Mouse (Mus musculus) embryo, embryonic 10 days (tissue): ENCODE results near the gene Bhlhe23.

ENCODE experiments used
- DNase-seq: peaks from one replicate; pipeline ENCODE4 v3.0.0-alpha.2; 2015; ENCODE audit warnings: low spot score

Gene Bhlhe23

DNA sequence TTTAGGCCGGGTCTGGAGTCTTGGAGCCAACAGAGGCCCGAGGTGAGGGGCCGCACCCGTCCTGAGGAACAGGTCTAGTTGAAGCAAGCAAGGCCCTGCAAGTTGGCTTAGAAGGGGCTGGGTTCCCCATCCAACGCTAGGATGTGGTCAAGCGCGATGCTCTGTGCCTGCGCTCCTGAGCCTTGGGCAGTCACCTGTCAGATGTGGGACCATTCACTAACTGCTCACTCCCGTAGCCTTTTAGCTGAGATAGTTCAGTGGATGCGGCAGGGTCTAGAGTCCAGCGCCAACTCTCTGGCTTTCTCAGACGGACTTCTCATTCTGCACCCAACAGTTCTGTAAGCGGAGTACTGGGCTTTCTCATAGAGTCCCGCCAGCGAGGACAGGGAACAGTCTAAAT is 1.1 kb downstream of the Bhlhe23 start:
- DNase-seq = no peak

DNA sequence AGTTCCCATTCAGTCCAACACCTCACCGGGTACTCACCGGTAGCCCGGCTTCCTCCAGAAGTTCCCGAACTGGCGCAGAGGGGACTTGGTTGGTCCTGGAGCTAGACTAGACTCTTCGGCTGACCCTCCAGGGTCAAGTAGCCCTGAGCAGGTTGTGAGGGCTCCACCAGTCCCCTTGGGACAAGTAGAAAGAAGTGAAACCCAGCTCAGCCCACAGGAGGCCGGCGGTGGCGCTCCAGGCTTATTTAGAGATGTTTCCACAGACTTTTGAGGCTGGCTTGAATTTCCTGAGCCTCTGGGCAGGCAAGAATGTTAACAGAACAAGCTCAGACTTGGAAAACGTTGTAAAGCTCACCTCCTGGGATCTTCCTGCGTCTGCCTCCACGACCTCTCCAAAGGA is 1.5 kb downstream of the Bhlhe23 start:
- no peak for DNase-seq

DNA sequence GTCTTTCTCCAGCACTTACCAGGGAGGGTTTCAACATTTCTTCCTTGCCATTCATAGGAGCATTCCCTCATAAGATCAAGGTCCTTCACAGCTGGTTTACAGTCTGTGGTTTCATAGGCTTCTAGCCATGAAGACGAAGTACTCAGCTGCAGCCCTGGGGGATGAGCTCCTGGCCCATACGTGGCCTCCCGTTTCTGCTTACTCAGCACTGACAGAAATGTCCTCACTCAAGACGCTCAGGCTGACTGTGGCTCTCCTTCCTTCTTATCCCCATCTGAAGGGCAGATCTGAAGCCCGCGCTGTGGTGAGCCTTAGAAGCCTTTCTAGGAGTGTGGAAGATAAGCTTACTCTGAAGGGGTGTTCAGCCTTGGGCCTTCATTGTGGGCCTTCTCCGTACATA is 11.0 kb downstream of the Bhlhe23 start:
- DNase-seq = no peak

DNA sequence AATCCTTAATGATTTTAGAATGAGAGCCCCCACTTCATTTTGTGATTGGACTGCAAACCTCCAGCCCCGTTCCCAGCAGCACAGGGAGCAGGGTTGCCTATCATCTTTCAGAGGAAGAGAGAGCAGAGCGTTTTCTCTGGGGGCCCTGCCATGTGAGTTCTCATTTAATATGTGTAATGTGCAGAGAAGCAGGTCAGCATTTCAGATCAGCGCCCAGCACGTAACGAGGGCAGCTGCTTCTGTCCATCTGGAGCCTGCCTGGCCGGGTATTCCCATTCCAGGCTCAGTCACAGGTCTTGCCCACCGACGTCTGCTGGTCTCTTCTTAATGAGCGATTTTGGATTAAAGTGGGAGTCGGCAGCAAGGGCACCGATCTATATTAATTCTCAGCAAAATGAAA is 11.7 kb downstream of the Bhlhe23 start:
- DNase-seq = no peak

DNA sequence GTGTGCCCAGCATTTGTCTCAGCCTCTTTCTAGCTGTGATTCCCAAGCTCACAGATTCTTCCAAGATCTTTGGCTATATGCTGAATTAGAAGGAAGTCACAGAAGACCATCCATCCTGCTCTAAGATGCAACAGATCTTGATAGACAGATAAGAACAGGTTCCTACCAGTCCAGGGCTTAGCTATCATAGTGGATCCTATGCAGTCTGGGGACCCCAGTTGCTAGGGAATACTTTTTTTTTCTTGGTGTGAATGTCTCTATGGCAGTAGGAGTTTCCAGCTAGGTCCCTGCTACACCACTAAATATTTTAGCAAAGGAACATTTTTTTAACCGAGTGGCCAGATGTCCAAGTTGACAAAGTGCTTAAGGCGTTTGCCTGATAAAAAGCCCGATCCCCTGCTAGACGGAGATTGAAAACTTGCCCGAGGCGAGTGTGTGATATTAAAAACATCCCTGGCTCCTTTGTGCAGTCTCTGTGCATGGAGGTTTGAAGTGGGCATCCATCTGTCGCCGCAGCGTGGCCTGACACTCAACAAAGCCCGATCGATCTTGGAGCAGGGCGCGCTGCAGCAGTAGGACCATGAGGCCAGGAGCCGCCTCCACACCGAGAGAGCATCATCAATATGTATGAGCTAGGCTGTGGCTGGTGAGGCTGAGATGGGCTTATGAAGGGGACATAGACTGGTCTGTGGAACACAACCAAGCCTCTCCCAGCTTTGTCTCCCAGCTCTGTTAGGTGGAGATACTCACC is 18.0 kb downstream of the Bhlhe23 start:
- peak; percentile 58 for DNase-seq

DNA sequence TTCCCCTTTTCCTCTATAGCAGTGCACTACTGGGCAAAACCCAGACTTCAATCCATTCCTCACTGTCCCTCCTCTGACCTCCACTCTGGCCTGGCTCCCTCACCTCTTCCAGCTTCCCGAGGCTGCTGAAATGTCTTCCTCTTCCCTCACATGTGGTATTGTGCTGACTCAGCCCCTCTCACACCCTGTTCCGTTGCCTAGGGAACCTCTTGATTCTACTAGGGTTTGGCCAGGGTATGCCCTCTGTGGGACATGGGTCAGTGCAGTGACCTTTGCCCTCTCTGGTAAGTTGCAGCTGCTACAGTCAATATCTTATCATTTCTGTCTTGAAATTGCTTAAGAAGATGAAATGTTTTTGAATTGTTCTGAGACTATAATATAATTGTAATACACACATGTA is 19.9 kb downstream of the Bhlhe23 start:
- DNase-seq = peak; percentile 72

DNA sequence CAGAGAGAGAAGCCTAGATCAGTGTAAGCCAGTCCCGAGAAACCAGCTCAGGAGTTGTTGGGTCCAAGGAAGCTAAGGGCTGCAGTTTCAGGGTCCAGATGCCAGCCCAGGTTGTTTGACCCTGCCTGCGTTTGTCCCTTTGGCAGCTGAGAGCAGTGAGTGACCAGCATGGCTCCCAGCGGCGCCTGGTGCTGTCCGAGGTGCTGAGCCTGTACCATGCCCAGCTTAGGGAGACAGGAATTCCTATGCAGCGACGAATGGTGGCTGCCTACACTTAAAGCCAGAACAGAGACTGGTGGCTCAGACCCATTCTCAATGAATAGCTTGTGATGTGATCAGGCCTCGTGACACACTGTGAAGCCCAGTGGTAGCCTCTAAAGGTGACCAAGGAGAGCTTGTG is 20.8 kb downstream of the Bhlhe23 start:
- peak; percentile 90 for DNase-seq

DNA sequence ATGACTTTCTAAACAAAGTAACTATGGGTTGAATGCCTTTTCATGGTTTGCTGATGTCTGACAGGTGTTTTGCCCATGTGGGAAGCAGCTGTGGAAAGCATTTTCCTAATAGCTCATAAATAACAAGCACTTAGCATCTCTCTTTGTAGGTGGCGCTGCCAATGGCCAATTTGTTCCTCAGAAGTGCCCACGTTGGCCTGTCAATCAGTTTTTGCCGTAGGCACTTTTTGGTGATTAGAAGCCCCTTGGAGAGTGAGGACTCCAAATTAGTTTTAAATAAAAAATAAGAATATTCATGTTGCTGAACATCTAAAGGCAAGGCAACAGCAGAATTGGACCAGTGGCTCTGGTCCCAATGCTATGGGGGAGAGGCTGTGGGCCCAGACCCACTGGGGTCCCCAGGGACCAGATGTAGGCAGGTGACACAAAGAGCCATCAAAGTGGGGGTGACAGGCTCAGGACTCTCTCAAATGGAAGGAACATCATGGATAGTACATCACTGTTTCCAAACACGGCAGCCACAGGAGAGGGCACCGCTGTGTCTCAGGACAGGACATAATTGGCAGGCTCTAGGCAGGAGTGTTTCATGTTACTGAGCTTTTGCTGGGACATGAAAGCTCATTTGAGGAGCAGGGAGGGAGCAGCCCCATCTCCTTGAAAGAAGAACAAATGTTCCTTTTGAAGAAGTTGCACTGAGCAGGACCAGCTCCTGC is 21.6 kb downstream of the Bhlhe23 start:
- DNase-seq = no peak

DNA sequence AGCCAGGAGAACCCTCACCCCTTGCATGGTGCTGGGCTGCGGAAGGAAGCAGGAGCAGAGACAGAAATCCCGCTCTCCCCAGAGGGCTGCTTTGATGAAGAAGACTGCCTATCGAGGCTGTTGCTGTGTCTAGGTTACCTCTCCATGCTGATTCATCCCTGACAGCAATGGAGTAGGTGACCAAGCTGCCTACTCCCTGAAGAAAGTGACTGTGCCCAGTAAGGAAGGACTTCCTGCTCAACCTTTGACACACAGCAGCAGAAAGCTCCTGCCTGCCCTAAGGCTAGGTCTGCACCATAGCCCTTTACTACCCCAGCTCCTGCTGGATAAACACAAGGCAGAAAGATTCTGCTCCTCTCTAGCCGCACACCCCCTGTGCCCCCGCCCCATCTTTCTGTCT is 27.8 kb downstream of the Bhlhe23 start:
- no peak for DNase-seq

DNA sequence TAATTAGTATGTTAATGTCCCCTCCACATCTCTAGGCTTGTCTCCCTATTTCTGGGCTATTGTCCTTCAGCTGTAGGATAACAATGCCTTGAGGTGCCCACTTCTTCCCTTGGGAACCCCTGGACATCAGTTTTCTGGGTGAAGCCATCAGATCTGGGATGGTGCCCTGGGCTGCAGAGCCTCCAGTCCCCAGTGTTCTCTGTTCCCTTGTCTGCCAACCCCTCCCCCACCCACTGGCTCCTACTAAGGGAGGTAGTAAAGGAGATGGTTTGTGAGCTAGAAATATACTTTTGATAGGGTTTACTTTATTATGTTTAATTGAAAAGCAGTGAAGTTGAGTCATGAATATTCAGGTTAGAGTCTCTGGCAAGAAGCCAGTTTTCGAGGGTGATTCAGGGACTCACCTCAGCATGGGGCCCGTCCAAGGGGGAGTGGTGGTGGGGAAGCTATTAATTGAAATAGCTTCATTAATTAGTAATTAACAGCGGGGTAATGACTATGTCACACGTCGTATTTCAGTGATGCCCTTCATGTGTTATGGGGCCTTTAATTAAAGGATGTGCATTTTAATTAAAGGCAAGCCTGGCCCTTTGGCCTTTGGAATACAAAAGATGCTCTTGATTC is 30.0 kb downstream of the Bhlhe23 start:
- DNase-seq = no peak

DNA sequence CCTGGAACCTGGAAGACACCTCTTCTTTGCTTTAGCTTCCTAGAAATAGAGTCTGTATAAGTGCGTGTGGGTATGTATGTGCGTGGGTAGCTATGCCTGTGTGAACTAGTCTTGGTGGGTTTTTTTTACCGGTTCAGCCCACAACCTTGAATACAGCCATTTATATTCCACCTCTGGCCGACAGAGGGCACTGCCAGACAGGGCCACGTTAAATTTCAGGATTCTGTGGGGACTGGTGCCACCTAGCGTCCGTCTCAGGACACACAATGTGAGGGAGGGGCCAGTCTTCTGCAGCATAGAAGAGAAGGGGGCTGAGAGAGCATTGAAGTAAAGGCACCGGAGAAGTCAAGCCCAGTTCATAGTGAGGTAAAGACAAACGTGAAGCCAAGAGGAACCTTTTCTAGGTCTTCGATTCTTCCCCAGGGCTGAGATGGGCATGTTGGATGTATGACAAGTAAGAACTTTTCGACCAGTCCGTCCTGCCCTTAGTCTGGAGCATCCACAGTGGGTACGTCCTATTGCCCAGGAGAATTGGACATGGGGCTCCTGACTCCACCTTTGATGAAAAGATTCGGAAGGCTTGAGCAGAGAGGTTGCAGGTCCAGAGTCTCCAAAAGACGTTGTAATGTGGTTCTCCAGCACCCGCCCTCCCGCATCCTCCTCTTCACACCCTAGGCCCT is 31.3 kb downstream of the Bhlhe23 start:
- peak; percentile 90 for DNase-seq

DNA sequence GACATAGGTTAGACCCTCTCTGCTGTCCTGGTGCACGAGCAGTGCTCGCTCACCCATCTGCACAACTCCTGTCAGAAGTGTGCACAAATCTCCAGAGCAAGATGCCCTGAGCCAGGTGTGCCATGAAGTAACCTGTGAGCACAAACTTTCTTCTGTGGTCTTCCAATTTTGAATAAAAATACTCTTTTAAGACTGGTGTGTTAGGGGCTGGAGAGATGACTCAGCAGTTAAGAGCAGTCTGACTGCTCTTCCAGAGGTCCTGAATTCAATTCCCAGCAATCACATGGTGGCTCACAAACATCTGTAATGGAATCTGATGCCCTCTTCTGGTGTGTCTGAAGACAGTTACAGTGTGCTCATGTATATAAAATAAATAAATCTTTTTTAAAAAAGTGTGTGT is 33.4 kb downstream of the Bhlhe23 start:
- DNase-seq = no peak

DNA sequence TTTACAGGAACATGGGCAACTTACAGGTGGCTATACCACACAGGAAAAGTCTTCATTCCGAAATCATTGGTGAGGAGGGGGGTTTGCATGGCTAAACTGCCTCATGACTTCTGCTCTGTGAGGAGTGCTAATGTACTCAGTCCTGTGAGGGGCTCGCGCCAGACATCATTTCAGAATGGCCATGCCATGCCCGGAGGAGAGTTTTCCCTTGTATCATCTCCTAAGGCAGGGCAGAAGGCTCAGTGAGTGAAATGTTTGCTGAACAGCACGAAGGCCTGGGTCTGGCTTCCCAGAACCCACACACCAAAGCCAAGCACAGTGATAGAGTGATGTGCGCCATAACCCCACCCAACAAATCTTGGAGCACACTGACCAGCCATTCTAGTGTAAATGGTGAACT is 33.9 kb downstream of the Bhlhe23 start:
- no peak for DNase-seq

DNA sequence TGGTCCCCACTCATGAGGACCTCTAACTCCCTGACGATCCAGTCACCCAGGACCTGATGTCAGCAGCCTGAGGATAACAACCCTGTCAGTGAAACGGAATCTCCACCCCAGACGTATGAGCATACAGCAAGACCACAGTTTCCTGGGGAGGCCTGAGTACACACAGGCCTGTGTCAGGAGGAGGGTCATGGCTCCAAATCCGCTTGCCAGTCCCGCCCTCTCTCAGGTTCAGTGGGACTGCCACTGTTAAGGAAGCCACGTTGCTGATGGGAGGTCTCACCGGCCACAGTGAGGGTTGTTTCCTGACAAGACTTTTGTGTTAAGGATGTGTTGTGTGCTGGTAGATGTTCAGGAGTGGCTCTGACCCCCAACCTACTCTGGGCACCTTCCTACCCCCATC is 35.3 kb downstream of the Bhlhe23 start:
- no peak for DNase-seq

DNA sequence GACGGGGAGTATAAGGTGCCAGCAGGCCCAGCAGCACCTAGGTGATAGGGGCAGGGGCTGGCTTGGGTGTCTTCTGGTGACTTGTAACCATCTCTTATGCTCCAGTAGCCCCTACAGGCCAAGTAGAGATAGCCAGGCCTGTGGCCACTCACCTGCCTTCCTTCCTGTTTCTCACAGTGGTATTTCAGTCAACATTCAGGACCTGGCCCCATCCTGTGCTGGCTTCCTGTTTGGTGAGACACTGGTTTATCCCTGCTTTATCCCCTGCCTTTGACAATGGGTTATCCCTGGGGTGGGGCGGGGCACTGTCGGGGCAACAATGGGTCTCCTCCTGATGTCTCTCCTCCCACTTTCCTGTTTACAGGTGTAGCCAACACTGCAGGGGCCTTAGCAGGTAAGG is 36.4 kb downstream of the Bhlhe23 start:
- DNase-seq = no peak

DNA sequence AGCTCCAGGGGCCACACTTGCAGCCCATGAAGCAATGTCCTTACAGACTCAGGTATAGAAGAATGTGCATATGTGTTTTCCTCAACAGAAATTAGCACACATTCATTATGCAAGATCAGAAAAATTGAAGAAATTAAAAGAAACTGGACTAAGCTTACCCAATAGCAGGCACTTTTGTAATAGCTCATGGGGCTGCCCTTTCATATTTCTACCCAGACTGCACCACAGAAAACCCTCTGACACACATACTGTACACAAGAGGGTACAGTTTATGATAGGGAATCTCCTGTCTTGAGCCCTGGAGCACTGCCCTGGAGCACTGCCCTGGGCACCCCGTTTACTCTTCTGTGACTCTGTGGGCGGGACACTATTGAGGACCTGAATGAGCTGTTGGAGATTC is 38.7 kb downstream of the Bhlhe23 start:
- no peak for DNase-seq

DNA sequence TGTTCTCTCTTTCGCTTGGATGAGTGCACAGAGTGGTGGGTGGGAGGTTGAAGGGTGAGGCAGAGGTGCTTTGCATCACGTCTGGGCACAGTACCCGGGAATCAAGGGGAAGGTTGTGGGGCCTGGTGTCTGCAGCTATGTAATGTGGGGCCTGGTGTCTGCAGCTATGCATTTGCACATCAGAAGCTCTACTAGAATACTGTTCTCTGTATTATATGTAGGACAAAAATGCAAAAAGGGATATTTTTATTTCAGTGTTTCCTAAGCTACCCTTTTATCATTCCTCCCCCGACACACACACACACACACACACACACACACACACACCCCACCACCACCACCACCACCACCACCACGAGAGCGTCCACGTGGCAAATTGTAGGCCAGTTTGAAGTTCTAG is 41.5 kb downstream of the Bhlhe23 start:
- DNase-seq = no peak

DNA sequence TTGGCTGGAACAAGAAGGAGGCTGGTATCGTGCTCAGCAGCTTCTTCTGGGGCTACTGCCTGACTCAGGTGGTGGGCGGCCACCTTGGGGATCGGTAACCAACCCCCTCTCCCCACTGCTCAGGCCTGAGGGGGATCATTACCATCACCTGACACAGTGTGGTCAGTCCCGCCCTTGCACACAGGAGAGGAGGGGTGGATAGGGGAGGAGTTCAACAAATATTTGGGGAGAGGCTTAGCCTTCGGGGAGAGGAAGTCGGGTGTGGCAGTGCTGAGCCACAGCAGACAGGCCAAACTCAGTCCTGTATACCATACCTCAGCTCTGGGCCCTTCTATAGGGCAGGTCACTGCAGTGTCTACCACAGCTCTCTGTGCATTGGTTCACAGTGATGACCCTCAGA is 44.7 kb downstream of the Bhlhe23 start:
- DNase-seq = no peak

DNA sequence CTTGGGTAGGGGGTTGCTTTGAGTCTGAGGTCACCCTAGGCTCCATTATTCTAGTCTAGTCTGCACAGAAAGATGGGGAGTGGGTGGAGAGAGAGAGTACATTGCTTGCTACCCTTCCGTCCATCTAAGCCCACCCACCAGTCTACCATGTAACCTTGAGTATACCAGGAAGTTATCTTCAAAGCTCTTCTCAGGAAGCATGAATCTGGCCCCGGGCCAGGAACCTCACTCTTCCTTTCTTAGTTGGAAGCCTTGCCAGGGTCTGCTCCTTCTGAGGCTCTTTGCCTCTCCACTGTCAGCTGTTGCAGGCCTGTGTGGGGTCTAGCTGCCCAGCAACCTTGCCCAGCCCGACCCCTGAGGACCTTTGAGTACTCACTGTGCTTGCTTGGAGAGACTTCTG is 45.7 kb downstream of the Bhlhe23 start:
- no peak for DNase-seq

DNA sequence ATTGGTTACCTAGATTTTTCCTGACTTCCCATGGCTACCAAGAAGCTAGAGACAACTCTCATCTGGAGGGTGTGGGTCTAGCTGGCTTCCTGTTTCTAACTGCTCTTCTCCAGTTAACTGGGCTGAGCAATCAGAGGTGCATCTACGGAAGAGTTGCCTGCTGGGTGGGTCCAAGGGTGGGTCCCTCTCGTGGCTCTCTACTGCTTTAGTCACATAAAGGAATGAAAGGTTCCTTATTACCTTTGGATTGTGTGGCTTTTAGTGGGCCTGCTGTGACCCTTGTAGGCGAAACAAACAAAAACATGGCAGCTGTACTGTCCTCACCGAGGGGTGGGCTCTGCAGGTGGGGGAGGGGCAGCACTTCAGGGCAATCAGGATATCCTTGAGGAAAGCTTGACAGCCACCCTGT is 49.1 kb downstream of the Bhlhe23 start:
- DNase-seq = no peak

DNA sequence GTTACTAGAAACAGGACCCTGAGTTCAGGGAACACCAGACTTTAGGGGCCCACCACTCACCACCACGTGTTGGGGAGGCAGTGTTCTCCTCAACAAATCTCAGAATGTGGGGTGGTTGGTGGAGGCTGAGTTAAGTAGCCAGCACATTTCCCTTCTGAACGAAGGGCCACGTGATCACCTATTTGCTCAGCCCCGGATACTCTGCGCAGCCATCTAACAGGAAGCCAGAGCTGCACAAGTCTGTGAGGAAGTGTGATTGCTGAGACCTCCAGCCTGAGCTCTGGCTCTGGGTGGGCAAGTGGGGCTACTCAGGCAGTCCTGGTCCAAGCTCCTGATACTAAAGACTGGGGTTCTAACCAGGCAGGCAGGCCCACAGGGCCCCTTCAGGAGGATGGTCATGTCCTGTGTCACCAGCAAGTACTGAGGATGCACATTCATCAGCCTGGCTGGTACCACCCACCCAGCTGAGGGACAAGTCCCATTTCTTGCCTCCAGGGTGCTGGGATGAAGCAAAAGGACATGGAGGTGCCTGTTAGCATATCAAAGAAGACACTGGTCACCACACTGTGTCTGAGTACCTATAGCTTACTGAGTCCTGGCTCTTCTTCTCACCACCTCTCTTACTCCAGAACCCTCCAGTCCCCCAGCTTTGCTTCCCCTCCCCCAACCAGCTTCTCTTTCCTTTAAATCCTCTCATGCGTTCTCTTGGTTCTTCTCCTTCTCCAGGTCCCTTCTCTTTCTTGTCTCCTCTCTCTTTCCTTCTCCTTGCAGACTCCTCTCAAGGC is 49.9 kb downstream of the Bhlhe23 start:
- no peak for DNase-seq
